Mouse (Mus musculus) megakaryocyte, embryonic 14.5 days (primary cell): ENCODE results near the gene Scml4.

Experiments
- FLI1 ChIP-seq: IDR thresholded peaks from 2 replicates; pipeline ENCODE4 v1.6.1; 2012; ENCODE audit warnings: low read length, inconsistent platforms, mixed read lengths
- GATA1 ChIP-seq: IDR thresholded peaks from 3 replicates; pipeline ENCODE4 v1.6.1; 2012; ENCODE audit warnings: mixed read lengths, low read length, inconsistent platforms, borderline replicate concordance

DNA sequence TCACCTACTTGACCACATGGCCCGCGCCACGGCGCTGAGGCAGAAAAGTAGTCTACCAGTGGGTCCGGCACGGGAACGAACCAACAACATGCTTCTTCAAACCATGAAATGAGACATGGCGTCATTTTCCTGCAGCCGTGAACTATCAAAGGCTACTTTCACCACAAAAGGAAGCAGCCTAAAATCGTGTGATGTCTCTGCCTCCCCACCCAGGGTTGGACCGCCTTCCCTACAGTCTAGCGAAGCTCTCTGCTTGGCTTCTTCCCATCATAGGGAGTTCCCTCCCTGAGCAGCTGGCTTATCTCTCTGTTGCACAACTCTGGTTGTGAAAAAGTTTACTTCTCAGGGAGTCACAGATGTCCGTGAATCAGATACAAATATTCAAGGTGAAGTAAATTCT, 102.5 kb downstream of the Scml4 start:
- TF ChIP-seq GATA1, result no peak
- TF ChIP-seq FLI1, result no peak
